Mouse (Mus musculus) CH12.LX (cell line): ENCODE data around the gene Tssk4. TPM values are rescaled to one million over a fixed set of nuclear protein-coding genes. Genes with fewer than 3 reads are reported as not detected.

Source experiments
- DNase-seq: peaks from one replicate; pipeline ENCODE4 v3.0.0-alpha.2; 2013; ENCODE audit errors: extremely low read depth
- H3K27ac ChIP-seq: 2 replicates; pipeline ENCODE4 v1.5.1; 2012; ENCODE audit warnings: low read depth, mild to moderate bottlenecking, control low read depth, moderate library complexity; ENCODE audit not compliant: insufficient read depth
- H3K27me3 ChIP-seq: replicated peaks from 2 replicates; pipeline ENCODE3; 2012; ENCODE audit warnings: inconsistent platforms
- H3K36me3 ChIP-seq, 2 experiments: replicated peaks in 1 of 2; 2 replicates each; pipeline versions ENCODE3 to v1.6.1; 2012; ENCODE audit warnings: inconsistent platforms in 1 of 2, low read length in 1 of 2, mild to moderate bottlenecking in 1 of 2, mixed read lengths in 1 of 2, moderate library complexity in 1 of 2; ENCODE audit not compliant: control insufficient read depth in 1 of 2, insufficient read depth in 1 of 2
- H3K4me1 ChIP-seq, 2 experiments: 2 replicates each; pipeline ENCODE4 v1.6.1; 2012; ENCODE audit warnings: inconsistent platforms in 1 of 2, moderate library complexity in 1 of 2; ENCODE audit not compliant: insufficient read depth in 2 of 2, control insufficient read depth in 1 of 2
- H3K4me2 ChIP-seq: 2 replicates; pipeline ENCODE4 v1.6.1; 2012; ENCODE audit warnings: low read depth, mild to moderate bottlenecking, control low read depth; ENCODE audit not compliant: poor library complexity, insufficient read depth, severe bottlenecking
- H3K4me3 ChIP-seq, 3 experiments: fragments of 150-350 bp in 1 of 3; sonication (generic) in 1 of 3; replicated peaks in 1 of 3; 2 replicates each; pipeline versions ENCODE3 to v1.5.1; 2011 to 2012; ENCODE audit warnings: low read depth in 2 of 3, low read length in 2 of 3, mild to moderate bottlenecking in 2 of 3, moderate library complexity in 2 of 3, control low read depth in 1 of 3, improper control_type of control experiment in 1 of 3, inconsistent platforms in 1 of 3, mixed read lengths in 1 of 3; ENCODE audit not compliant: poor library complexity in 1 of 3
- H3K79me2 ChIP-seq: replicated peaks from 2 replicates; pipeline ENCODE4 v1.6.1; 2012; ENCODE audit warnings: mild to moderate bottlenecking, moderate library complexity; ENCODE audit not compliant: control insufficient read depth, poor library complexity, insufficient read depth, severe bottlenecking; ENCODE audit errors: extremely low read depth
- H3K9ac ChIP-seq: 2 replicates; pipeline ENCODE4 v1.6.1; 2012; ENCODE audit warnings: low read depth, mild to moderate bottlenecking, control low read depth, moderate library complexity; ENCODE audit not compliant: insufficient read depth
- H3K9me3 ChIP-seq: replicated peaks from 2 replicates; pipeline ENCODE3; 2012; ENCODE audit warnings: low read length, inconsistent platforms, mixed read lengths
- BHLHE40 ChIP-seq: IDR thresholded peaks from 2 replicates; pipeline ENCODE4 v1.6.1; 2011; ENCODE audit warnings: mild to moderate bottlenecking, low read depth, low read length, improper control_type of control experiment
- CTCF ChIP-seq, 2 experiments: IDR thresholded peaks in 1 of 2; conservative IDR thresholded peaks in 1 of 2; 2 replicates each; pipeline ENCODE4 v1.5.1; 2011 to 2012; ENCODE audit warnings: low read depth in 2 of 2, low read length in 2 of 2, improper control_type of control experiment in 1 of 2, inconsistent platforms in 1 of 2, mild to moderate bottlenecking in 1 of 2, moderate library complexity in 1 of 2
- E2F4 ChIP-seq: IDR thresholded peaks from 2 replicates; pipeline ENCODE4 v1.6.1; 2011; ENCODE audit warnings: low read depth, low read length, improper control_type of control experiment; ENCODE audit not compliant: insufficient replicate concordance
- ELF1 ChIP-seq: IDR thresholded peaks from 2 replicates; pipeline ENCODE4 v1.6.1; 2014; ENCODE audit warnings: low read depth, mild to moderate bottlenecking, inconsistent platforms, low read length, improper control_type of control experiment
- ETS1 ChIP-seq: conservative IDR thresholded peaks from 2 replicates; pipeline ENCODE4 v1.6.1; 2012; ENCODE audit warnings: low read depth, mild to moderate bottlenecking, inconsistent platforms, low read length, improper control_type of control experiment, moderate library complexity
- GABPA ChIP-seq: IDR thresholded peaks from 2 replicates; pipeline ENCODE4 v1.6.1; 2012; ENCODE audit warnings: low read depth, low read length, improper control_type of control experiment, inconsistent platforms; ENCODE audit not compliant: insufficient replicate concordance
- IRF4 ChIP-seq: IDR thresholded peaks from 2 replicates; pipeline ENCODE4 v1.6.1; 2014; ENCODE audit warnings: low read depth, mild to moderate bottlenecking, inconsistent platforms, low read length, improper control_type of control experiment
- JUND ChIP-seq: conservative IDR thresholded peaks from 2 replicates; pipeline ENCODE4 v1.6.1; 2011; ENCODE audit warnings: low read depth, low read length, improper control_type of control experiment
- KAT2A ChIP-seq: IDR thresholded peaks from 2 replicates; pipeline ENCODE4 v1.6.1; 2012; ENCODE audit warnings: low read length, improper control_type of control experiment, inconsistent platforms; ENCODE audit not compliant: insufficient replicate concordance
- MAFK ChIP-seq: IDR thresholded peaks from 2 replicates; pipeline ENCODE4 v1.6.1; 2011; ENCODE audit warnings: low read length, improper control_type of control experiment; ENCODE audit not compliant: insufficient replicate concordance
- MAZ ChIP-seq: IDR thresholded peaks from 2 replicates; pipeline ENCODE4 v1.6.1; 2012; ENCODE audit warnings: low read depth, mild to moderate bottlenecking, inconsistent platforms, low read length, improper control_type of control experiment, moderate library complexity
- MEF2A ChIP-seq: IDR thresholded peaks from 2 replicates; pipeline ENCODE4 v1.6.1; 2014; ENCODE audit warnings: low read depth, mild to moderate bottlenecking, inconsistent platforms, low read length, improper control_type of control experiment, borderline replicate concordance
- MXI1 ChIP-seq: IDR thresholded peaks from 2 replicates; pipeline ENCODE4 v1.6.1; 2011; ENCODE audit warnings: mild to moderate bottlenecking, low read depth, low read length, improper control_type of control experiment
- MYC ChIP-seq: IDR thresholded peaks from 2 replicates; pipeline ENCODE4 v1.6.1; 2011; ENCODE audit warnings: low read depth, mild to moderate bottlenecking, improper control_type of control experiment, low read length
- NELFE ChIP-seq: IDR thresholded peaks from 2 replicates; pipeline ENCODE4 v1.6.1; 2011; ENCODE audit warnings: low read depth, low read length, improper control_type of control experiment
- PAX5 ChIP-seq: IDR thresholded peaks from 2 replicates; pipeline ENCODE4 v1.6.1; 2012; ENCODE audit warnings: low read length, inconsistent platforms, mixed read lengths
- SMC3 ChIP-seq: IDR thresholded peaks from 2 replicates; pipeline ENCODE4 v1.6.1; 2011; ENCODE audit warnings: low read depth, low read length, improper control_type of control experiment
- TBP ChIP-seq: conservative IDR thresholded peaks from 2 replicates; pipeline ENCODE4 v1.6.1; 2011; ENCODE audit warnings: low read depth, low read length, improper control_type of control experiment
- TCF12 ChIP-seq: IDR thresholded peaks from 2 replicates; pipeline ENCODE4 v1.6.1; 2014; ENCODE audit warnings: low read depth, mild to moderate bottlenecking, inconsistent platforms, low read length, improper control_type of control experiment
- USF2 ChIP-seq: conservative IDR thresholded peaks from 2 replicates; pipeline ENCODE4 v1.6.1; 2011; ENCODE audit warnings: low read depth, low read length, improper control_type of control experiment
- ZMIZ1 ChIP-seq: IDR thresholded peaks from 2 replicates; pipeline ENCODE4 v1.6.1; 2012; ENCODE audit warnings: low read depth, mild to moderate bottlenecking, inconsistent platforms, low read length, improper control_type of control experiment
- dilution Hi-C: fragments of 300-500 bp; cut with MboI; formaldehyde crosslinking; loops from 2 replicates; pipeline ENCODE4 v1.14.3; 2020; ENCODE audit warnings: low sequenced_read_pairs; ENCODE audit not compliant: extremely low pct_unique_long_range_greater_than_20kb, extremely low pct_ligation_motif_present
- in situ Hi-C: fragments of 300-500 bp; cut with MboI; formaldehyde crosslinking; loops from 3 replicates; pipeline ENCODE4 v1.14.3; 2019; ENCODE audit warnings: low sequenced_read_pairs, low pct_ligation_motif_present, low pct_unique_long_range_greater_than_20kb, mixed read lengths
- polyA plus RNA-seq: library from polyadenylated mRNA; unstranded; fragments of >175 nt; gene quantifications from 2 replicates; pipeline ENCODE4 v1.2.1, GENCODE M21; 2012; ENCODE audit warnings: low read depth; ENCODE audit not compliant: insufficient read length
- total RNA-seq, 2 experiments: library from RNA; depleted of rRNA; stranded (reverse); fragments of 300-350 nt in 1 of 2; fragments of >200 nt in 1 of 2; gene quantifications; 2 replicates each; pipeline ENCODE4 v1.2.3; 2012 to 2014

The Tssk4 gene
- total and polyA plus RNA-seq, 3 experiments, result 0.30 to 0.31 TPM; not detected in 1

DNA sequence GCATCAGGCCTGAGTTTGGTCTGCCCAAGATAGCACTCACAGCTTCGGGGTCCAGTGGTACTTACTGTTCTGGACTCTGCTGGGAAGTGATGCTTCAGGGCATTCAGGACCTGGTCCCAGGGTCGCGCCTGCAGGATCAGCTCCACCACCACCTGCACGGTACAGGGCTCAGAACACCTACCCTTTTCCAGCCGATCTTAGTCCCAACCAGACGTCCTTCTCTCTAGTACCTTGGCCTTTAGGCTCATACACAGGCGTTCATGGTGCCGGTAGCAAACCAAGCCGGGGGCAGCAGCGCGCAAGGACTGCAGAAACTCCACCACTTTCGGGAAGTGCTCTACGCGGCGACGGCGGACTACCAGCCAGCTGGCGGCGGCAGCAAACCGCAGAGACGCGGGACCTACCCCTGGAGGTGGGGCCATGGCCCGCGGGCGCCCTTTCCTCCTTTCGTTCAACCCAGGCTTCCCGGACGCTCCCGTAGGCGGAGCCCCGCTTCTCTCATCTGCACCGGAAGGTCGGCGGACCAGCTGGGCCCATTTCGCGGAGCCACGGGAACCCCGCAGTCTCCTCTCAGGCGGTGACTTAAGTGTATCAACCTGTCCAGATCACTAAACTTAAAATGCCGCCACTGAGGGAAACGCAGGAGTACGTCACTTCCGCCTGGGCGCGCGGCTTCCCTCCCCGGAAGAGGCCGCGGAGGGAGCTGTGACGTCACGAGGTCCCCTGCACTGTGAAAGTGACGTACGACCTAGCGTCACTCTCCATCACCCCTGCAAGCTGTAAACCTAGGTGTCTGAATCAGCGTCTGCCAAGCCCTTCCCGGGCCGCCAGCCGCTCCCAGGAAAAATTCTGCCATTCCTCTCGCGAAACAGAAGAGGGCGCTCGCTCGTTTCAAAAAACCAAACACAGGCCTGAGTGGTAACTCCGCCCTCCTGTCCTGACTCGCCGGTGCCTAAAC, 31.5 kb downstream of the Tssk4 start, which contains the start of gene Tinf2 (continued):
- TF ChIP-seq IRF4 (peak; percentile 84), MXI1 (peak; percentile 85), ELF1 (peak; percentile 91), JUND (peak; percentile 71), MEF2A (peak; percentile 80), GABPA (peak; percentile 100), PAX5 (no peak), TCF12 (peak; percentile 72), E2F4 (peak; percentile 92; the same call in 1 of the 2 replicates), USF2 (no peak), KAT2A (peak; percentile 82; the same call in 1 of the 2 replicates), CTCF (conservative IDR thresholded peaks at IDR 0.05 in 1 of 2, IDR thresholded peaks at IDR 0.05 in 1 of 2; ENCODE audit: low read depth in 2 of 2, low read length in 2 of 2) (peak; percentile 48 to 86), MYC (no peak), MAZ (peak; percentile 84)

DNA sequence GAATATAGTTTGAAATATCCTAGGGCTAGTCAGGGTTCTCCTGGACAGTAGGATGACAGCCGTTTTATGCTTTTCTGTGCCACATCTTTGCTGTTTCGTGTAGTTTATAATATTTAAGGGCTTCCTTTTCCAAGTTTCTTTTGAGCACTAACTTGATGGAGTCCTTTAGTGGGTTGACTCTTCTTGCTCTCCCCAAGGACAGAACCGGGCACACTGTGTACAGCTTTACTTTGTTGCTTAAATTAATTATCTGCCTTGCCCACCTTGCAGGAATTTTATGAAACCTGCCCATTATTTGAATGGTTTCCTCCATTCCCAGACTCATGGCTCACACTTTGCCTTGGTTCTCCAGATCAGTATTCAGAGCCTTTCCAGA, 32.1 kb downstream of the Tssk4 start:
- Histone ChIP-seq H3K4me3 (peak overlapping the region; percentile 77 to 85 (median 79)), H3K9me3 (no peaks in the 10 kb centered on the region), H3K27ac (no peak overlapping the region), H3K79me2 (no peaks in the 10 kb centered on the region), H3K36me3 (peaks cover 29 to 35% of the 10 kb centered on the region in 2 experiments), H3K9ac (peak overlapping the region; percentile 34; the same call in 1 of the 2 replicates), H3K27me3 (no peaks in the 10 kb centered on the region), H3K4me2 (peak overlapping the region; percentile 95), H3K4me1 (peaks cover 5 to 45% of the 10 kb centered on the region in 2 experiments)
- in situ Hi-C loops, result loop anchor here (5.0 kb wide), 1 partner anchor 70 kb away; no protein-coding TSS in a partner anchor
- dilution Hi-C loops, result no loop called here
- TF ChIP-seq NELFE (no peak), IRF4 (no peak), MXI1 (no peak), ZMIZ1 (no peak), SMC3 (no peak), MAFK (no peak), TCF12 (no peak), ETS1 (no peak), MEF2A (no peak), TBP (no peak), MYC (no peak), ELF1 (no peak), BHLHE40 (no peak), PAX5 (no peak)
- no peak for DNase-seq
